Mouse (Mus musculus) CH12.LX (cell line): ENCODE measurements at regions not wholly inside any gene's neighbourhood (a gene's known extent, or its start where the extent isn't known, plus 50 kb on each side); places are given as distances from the start of the nearest gene placed in this dataset.

Experiments used
- BHLHE40 ChIP-seq: IDR thresholded peaks from 2 replicates; pipeline ENCODE4 v1.6.1; 2011; ENCODE audit warnings: mild to moderate bottlenecking, low read depth, low read length, improper control_type of control experiment
- CTCF ChIP-seq, 2 experiments: IDR thresholded peaks in 1 of 2; conservative IDR thresholded peaks in 1 of 2; 2 replicates each; pipeline ENCODE4 v1.5.1; 2011 to 2012; ENCODE audit warnings: low read depth in 2 of 2, low read length in 2 of 2, improper control_type of control experiment in 1 of 2, inconsistent platforms in 1 of 2, mild to moderate bottlenecking in 1 of 2, moderate library complexity in 1 of 2
- ELF1 ChIP-seq: IDR thresholded peaks from 2 replicates; pipeline ENCODE4 v1.6.1; 2014; ENCODE audit warnings: low read depth, mild to moderate bottlenecking, inconsistent platforms, low read length, improper control_type of control experiment
- EP300 ChIP-seq: IDR thresholded peaks from 2 replicates; pipeline ENCODE4 v1.6.1; 2011; ENCODE audit warnings: low read length, improper control_type of control experiment
- GABPA ChIP-seq: IDR thresholded peaks from 2 replicates; pipeline ENCODE4 v1.6.1; 2012; ENCODE audit warnings: low read depth, low read length, improper control_type of control experiment, inconsistent platforms; ENCODE audit not compliant: insufficient replicate concordance
- KAT2A ChIP-seq: IDR thresholded peaks from 2 replicates; pipeline ENCODE4 v1.6.1; 2012; ENCODE audit warnings: low read length, improper control_type of control experiment, inconsistent platforms; ENCODE audit not compliant: insufficient replicate concordance
- MEF2A ChIP-seq: IDR thresholded peaks from 2 replicates; pipeline ENCODE4 v1.6.1; 2014; ENCODE audit warnings: low read depth, mild to moderate bottlenecking, inconsistent platforms, low read length, improper control_type of control experiment, borderline replicate concordance
- MXI1 ChIP-seq: IDR thresholded peaks from 2 replicates; pipeline ENCODE4 v1.6.1; 2011; ENCODE audit warnings: mild to moderate bottlenecking, low read depth, low read length, improper control_type of control experiment
- POLR2A ChIP-seq: IDR thresholded peaks from 2 replicates; pipeline ENCODE4 v1.6.1; 2011; ENCODE audit warnings: low read depth, mild to moderate bottlenecking, improper control_type of control experiment, low read length
- RAD21 ChIP-seq: IDR thresholded peaks from 2 replicates; pipeline ENCODE4 v1.6.1; 2011; ENCODE audit warnings: low read depth, mild to moderate bottlenecking, low read length, improper control_type of control experiment, moderate library complexity
- USF1 ChIP-seq: IDR thresholded peaks from 2 replicates; pipeline ENCODE4 v1.6.1; 2014; ENCODE audit warnings: low read depth, mild to moderate bottlenecking, inconsistent platforms, low read length, improper control_type of control experiment
- USF2 ChIP-seq: conservative IDR thresholded peaks from 2 replicates; pipeline ENCODE4 v1.6.1; 2011; ENCODE audit warnings: low read depth, low read length, improper control_type of control experiment
- ZC3H11A ChIP-seq: IDR thresholded peaks from 2 replicates; pipeline ENCODE4 v1.6.1; 2012; ENCODE audit warnings: low read depth, mild to moderate bottlenecking, inconsistent platforms, low read length, improper control_type of control experiment

DNA sequence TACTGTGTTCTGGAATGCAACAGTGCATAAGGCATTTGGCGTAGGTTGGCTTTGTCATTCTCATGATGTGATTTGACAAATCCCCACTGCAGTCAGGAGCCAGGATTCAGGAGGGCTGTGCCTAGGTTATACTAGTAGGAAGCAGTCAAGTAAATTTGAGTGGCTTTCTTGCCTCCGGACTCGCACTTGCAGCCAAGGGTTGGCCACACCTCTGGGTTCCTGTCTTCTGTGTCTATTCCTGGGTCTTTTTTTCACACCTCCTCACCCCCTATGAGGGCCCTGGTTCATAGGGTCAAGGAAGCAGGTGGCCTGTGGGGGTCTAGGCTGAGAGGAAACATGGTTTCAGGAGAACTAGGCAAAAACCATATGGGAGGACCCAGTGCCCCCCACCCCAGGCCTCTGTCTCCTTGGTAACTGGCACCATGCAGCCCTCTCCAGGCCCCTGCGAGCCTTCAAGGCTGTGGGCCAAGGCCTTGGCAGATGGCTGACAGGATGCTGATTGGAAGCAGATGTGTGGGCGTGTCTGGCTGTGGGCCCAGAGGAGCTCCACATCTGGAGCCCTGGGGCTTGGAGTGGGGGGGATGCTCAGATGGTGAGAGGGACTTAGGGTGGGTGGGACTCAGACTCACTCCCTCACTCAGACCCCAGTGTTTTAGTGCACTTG lies 195.7 kb downstream of the Rgs3 start:
- TF ChIP-seq POLR2A (no peak), ELF1 (no peak), CTCF (conservative IDR thresholded peaks at IDR 0.05 in 1 of 2, IDR thresholded peaks at IDR 0.05 in 1 of 2; ENCODE audit: low read depth in 2 of 2, low read length in 2 of 2) (no peak), EP300 (no peak), RAD21 (no peak), USF1 (no peak), USF2 (no peak), MEF2A (no peak), MXI1 (no peak), BHLHE40 (no peak), KAT2A (no peak), GABPA (no peak), ZC3H11A (no peak)
